ENCODE assay signal across 12 mouse cellular contexts in the genomic region with DNA sequence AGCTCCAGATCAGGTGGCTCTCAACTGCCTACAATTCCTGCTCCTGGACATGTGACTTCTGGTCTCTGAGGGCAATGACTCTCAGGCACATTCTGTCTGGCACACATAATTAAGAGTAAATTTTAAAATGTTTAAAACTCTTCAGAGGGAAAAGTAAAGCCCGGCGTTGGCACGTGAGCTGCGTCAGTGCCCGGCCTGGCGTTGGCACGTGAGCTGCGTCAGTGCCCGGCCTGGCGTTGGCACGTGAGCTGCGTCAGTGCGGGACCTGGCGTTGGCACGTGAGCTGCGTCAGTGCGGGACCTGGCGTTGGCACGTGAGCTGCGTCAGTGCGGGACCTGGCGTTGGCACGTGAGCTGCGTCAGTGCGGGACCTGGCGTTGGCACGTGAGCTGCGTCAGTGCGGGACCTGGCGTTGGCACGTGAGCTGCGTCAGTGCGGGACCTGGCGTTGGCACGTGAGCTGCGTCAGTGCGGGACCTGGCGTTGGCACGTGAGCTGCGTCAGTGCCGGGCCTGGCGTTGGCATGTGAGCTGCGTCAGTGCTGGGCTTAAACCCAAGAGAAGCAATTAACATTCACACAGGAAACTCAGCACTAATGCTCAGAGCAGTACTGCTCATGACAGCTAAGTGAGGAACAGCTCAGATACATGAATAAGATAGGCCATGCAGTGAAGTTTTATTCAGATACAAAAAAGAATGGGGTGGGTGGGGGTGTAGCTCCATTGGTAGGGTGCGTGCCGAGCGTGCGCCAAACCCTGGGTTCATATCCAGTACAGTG. TPM values are rescaled to one million over a fixed set of nuclear protein-coding genes. Genes with fewer than 3 reads are reported as not detected.
A peak's percentile ranks its signal among the peaks of the same experiment; 100 is the strongest.
DNase-seq lines count a peak whose midpoint lies in the region; ATAC-seq and TF ChIP-seq lines count a peak whose summit lies in the region.
"Not testable (repeated sequence)": the region's sequence is repeated elsewhere in the genome, so short reads cannot be mapped to it uniquely, and the experiment has no call there.
"Had no signal": no experiment of that assay in that cellular context is flagged by ENCODE, and none has a peak within 500 bp of the region (broad histone marks: within the 10 kb centered on the region; RNA-seq: fewer than 3 reads in every experiment).

No protein-coding gene starts in this region.

- H3K27me3 ChIP-seq in cerebellum, adult 2 months (ENCODE audit: control insufficient read depth, insufficient read depth, low read length); forebrain, embryonic 15.5 days; midbrain, embryonic 11.5 days (ENCODE audit: control insufficient read depth, insufficient read depth, low read length): not testable (repeated sequence)

- TF ChIP-seq POLR2A in cerebellum, adult 2 months (IDR thresholded peaks at IDR 0.05; ENCODE audit: borderline replicate concordance, insufficient read depth, low read length) = peak; percentile 27; the same call in 1 of the 2 replicates

- peak; percentile 87 for DNase-seq in brain, adult 2 months (ENCODE audit: low read depth, low spot score)
- DNase-seq in cerebellum, adult 2 months = peak; percentile 56 to 73
- peak; percentile 66 to 74 for DNase-seq in cerebellum, postnatal 25 days
- peak; percentile 35 to 75 for DNase-seq in layer of hippocampus, adult 18-20 months (ENCODE audit: low spot score in 2 of 2)
- DNase-seq in layer of hippocampus, postnatal 14 days (ENCODE audit: low spot score in 2 of 2) = peak; percentile 71 to 78
- DNase-seq in midbrain, embryonic 11.5 days (ENCODE audit: low spot score, missing footprints) = peak; percentile 41
- peak; percentile 43 for DNase-seq in right cerebral cortex, postnatal 4 days

- WGBS in cerebellum, adult 2 months = 38% methylated on average over 40 of the region's 47 CpGs
- 67% methylated on average over 37 of the region's 47 CpGs for WGBS in forebrain, embryonic 15.5 days
- 93% methylated on average over 29 of the region's 47 CpGs for WGBS in midbrain, embryonic 11.5 days

- not testable (repeated sequence) for H3K9ac ChIP-seq in forebrain, embryonic 15.5 days (replicated peaks); midbrain, embryonic 11.5 days (ENCODE audit: low read length)

- H3K27ac ChIP-seq in cerebellum, adult 2 months (ENCODE audit: insufficient read depth, low read length) = peak overlapping the region; percentile 2; the same call in 1 of the 2 replicates
- H3K27ac ChIP-seq in forebrain, embryonic 15.5 days (replicated peaks); midbrain, embryonic 11.5 days (ENCODE audit: low read depth, low read length): not testable (repeated sequence)

- H3K9me3 ChIP-seq in forebrain, embryonic 15.5 days; midbrain, embryonic 11.5 days (ENCODE audit: control insufficient read depth, low read length): not testable (repeated sequence)

- H3K4me3 ChIP-seq in cerebellum, adult 2 months (replicated peaks; ENCODE audit: insufficient read depth, low read depth, low read length) = peak overlapping the region; percentile 29
- not testable (repeated sequence) for H3K4me3 ChIP-seq in forebrain, embryonic 15.5 days; midbrain, embryonic 11.5 days (ENCODE audit: low read depth, low read length)

- TF ChIP-seq CTCF in cerebellum, adult 2 months (IDR thresholded peaks at IDR 0.05; ENCODE audit: borderline replicate concordance, insufficient read depth, low read depth, low read length) = not testable (repeated sequence)

- peak; percentile 58; the same call in 1 of the 2 replicates for ATAC-seq in forebrain, embryonic 15.5 days (replicated peaks)
- not testable (repeated sequence) for ATAC-seq in midbrain, embryonic 11.5 days (ENCODE audit: low FRiP score)

- H3K4me2 ChIP-seq in forebrain, embryonic 15.5 days (replicated peaks); midbrain, embryonic 11.5 days: not testable (repeated sequence)

- not testable (repeated sequence) for H3K36me3 ChIP-seq in forebrain, embryonic 15.5 days; midbrain, embryonic 11.5 days (ENCODE audit: control insufficient read depth, insufficient read depth, low read length)

- not testable (repeated sequence) for H3K4me1 ChIP-seq in cerebellum, adult 2 months (ENCODE audit: control insufficient read depth, insufficient read depth, low read length); forebrain, embryonic 15.5 days; midbrain, embryonic 11.5 days (ENCODE audit: control insufficient read depth, insufficient read depth, low read length)

RNA-seq across cellular contexts. Expression of a gene that starts 24.5 kb away (rescaled TPM):
- 3.0 and 4.1 TPM in 2 replicates for polyA plus RNA-seq in cerebellum, adult 2 months (2012; rRNA removed)
- polyA plus RNA-seq in forebrain, embryonic 15.5 days (2015; fragmentation: Nextera tagmentation; extraction: Ambion mirVana) = 4.9 and 11.5 TPM in 2 replicates
- 1 to 10 TPM; 2.3 to 2.4 TPM for total RNA-seq in layer of hippocampus, adult 18-20 months (2021)
- total RNA-seq in layer of hippocampus, postnatal 14 days (2021) = 1 to 10 TPM; 2.1 to 2.6 TPM
- 6.9 and 7.3 TPM in 2 replicates for polyA plus RNA-seq in midbrain, embryonic 11.5 days (2014; fragmentation: Nextera tagmentation; extraction: Ambion mirVana)
- total RNA-seq: gastrocnemius, adult 2 months had no signal
- polyA plus RNA-seq: erythroblast, embryonic 14.5 days; liver, adult 2 months; myocyte had no signal
